Mouse (Mus musculus) frontal cortex, postnatal 36 days (tissue): ENCODE measurements at regions not wholly inside any gene's neighbourhood (a gene's known extent, or its start where the extent isn't known, plus 50 kb on each side); places are given as distances from the start of the nearest gene placed in this dataset.

ENCODE experiments used
- DNase-seq, 2 experiments: peaks; one replicate each; pipeline ENCODE4 v3.0.0; 2022; ENCODE audit warnings: low spot score in 2 of 2

DNA sequence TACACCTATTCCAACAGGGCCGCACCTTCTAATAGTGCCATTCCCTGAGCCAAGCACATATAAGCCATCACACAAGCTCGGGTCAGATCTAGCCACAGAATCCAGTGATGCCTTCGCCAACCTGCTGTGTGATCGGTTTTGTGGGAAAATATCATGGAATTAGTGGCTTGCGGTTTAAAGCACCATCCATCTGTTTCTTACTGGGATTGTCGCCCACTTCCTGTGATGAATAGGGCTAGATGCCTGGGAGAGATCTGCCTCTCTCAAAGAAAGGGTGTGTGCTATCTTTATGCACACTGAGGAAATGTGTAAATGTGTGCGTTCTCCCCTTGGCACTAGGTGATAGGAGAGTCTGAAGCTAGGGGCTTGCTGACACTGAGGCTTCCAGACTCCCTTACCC, 154.5 kb upstream of the Smim23 start:
- DNase-seq: no peak

DNA sequence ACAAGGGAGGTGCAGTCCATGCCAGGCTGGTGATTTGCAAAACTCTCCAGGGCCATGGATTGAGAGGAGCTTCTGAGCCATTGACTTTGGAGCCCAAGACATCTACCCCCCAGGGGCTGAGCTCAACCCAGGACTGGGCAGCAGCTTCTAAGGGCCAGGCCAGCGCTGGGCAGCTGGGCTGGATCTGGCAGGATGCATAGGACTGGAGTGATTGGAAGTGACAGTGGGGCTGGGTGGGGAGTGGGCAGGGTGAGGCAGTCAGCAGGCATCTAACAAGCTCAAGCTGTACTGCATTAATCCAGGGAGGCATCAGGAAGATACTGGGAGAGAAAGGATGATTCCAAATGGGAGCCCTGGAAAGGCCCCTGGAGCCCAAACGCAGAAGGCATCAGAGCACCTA, 152.2 kb upstream of the Smim23 start:
- DNase-seq: no peak

DNA sequence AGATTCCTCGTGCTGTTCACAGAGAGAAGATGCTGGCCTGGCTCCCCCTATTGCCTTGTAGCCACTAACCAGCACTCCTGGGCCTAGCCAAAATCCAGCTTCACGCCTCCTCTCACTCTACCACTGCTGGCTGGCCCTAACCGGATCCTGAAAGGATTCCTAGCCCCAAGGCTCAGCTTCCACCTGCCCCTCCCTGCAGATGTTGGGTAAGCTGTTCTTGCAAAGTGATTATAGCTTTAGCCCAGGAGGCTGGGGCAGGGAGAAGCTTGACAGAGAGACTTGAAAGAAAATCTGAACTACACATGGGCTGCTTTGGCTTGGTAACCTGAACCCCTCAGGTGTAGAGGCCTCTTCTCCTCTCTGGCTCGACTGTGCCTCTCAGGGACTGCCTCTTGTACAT, 149.0 kb upstream of the Smim23 start:
- DNase-seq: no peak

DNA sequence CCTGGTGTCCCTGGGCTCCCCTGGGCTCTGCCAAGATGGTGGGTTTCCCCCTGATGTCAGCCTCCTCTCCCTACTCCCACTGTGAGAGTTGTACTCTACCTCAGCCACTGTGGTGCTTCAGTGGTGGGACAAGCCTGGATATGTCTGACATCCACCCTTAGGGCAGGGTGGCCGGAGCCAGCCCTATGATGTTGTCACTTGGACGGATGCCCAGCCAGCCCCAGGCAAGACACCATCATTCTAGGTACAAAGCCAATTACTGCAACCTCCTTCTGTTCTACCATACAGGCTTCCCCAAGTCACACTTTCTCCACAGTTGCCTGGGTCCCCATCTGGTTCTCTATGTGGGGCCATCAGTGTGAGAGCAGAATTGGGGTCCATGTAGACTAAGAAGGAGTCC, 141.0 kb upstream of the Smim23 start:
- DNase-seq: no peak

DNA sequence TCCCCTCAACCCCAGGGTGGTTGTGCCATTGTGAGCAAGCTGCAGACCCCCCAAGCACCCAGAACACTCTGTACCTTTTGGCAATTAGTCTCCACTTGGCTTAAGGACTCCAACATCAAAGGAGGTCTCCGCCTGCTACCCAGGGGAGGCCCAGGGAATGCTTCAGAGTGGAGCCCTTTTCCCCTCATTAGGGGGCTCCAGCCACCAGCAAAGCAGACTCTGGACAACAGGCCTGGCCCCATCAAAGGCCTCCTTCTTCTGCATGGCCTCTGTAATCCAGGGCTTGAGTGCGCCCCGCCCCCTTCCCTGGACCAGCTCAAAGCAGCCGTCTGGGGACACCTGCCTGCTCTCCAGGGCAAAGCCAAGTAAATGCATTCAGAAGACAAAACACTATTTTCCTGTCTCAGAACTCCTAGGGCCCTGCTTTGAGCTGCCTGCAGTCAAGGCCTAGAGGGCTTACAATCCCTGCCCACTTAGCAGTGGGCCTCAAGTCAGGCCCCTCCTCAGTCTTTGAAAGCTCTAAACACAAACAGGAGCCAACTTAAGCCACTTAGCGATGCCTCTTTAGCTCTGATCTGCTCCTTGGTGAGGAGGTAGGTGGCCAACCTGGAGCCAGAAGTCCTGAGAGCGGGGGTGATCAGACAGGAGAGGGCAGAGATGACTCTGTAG, 139.4 kb upstream of the Smim23 start:
- DNase-seq: no peak

DNA sequence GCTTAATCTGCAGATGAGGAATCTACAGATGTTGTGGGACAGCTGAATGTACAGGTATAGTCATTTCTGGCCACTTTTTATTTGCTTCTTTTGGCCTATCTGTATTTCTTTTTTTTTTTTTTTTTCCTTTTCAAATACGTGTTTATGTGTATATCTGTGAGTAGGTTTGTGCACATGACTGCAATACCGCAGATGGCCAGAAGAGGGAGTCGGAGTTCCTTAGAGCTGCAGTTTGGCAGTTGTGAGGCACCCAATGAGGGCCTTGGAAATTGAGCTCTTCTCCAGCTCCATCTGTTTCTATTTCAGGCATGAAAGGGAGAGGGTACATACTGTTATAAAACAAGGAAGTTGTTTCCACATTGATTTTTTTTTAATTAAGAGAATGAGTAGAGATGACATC, 137.2 kb upstream of the Smim23 start:
- DNase-seq: no peak

DNA sequence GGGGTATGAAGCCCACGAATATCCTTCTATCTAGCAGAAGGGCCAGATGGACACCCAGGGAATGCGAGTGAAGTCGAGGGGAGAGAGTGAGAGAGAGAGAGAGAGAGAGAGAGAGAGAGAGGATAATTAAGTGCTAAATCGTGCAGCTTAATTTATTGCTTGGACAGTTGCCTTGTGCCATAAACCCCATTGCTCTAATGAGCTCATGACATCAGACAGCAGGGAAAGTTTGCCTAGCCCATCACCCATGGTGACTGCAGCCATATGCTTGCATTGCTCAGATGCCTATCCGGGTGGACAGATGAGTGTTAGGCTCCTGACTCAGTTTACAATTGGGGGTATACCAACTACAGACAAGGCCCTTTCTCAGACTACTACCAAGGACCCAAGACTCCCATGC, 134.6 kb upstream of the Smim23 start:
- no peak for DNase-seq

DNA sequence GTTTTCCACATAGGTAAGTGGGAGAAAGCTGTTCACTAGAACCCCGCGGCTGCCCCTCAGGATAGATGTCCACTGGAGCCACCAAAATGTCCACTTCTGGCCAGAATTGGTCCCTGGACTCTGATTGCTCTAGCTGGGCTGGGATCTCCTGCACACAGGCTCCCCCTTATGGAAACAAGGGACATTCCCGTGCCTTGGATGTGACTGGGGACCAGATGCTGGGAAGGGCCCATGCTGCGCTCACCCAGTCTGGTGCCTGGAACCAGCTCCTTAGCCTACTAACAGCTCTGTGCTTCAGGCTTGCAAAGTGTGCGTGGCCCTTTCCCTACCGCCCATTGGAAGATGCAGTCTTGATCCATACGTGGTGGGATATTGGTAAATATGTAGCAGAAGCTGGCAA, 132.6 kb upstream of the Smim23 start:
- peak; percentile 32 to 55 for DNase-seq

DNA sequence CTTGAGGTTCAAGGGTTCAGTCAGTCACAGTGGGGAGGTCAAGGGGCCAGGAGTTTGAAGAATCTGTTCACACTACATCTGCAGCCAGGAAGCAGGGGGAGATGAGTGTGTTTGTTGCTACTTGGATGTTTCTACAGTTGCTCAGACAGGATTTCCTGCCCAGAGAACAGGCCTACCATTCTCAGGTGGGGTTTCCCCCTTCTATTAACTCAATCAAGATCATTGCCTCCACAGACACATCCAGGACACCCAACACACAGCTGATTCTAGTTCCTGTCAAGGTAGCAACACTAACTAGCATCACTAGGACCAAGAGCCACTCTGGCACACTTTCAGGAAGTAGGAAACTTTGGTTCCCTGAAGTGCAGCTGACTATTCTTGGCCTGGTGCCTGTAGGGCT, 127.9 kb upstream of the Smim23 start:
- no peak for DNase-seq

DNA sequence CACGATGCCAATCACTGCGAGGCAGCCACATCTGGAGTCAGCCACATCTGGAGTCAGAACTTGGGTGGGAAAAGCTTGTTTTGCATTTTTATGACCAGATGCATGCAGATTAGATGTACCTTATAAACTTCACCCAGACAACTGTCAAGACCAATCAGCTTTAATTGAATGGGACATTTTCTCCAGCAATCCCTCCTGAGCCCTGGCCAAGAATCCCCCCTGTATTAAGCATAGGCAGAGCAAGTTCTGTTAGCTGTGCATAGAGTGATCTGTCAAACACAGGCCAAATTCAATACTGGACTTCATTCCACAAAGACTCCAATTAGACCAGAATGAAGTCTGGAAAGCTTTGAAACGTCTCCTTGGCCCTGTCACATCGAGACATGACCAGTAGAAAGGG, 123.7 kb upstream of the Smim23 start:
- DNase-seq: no peak

DNA sequence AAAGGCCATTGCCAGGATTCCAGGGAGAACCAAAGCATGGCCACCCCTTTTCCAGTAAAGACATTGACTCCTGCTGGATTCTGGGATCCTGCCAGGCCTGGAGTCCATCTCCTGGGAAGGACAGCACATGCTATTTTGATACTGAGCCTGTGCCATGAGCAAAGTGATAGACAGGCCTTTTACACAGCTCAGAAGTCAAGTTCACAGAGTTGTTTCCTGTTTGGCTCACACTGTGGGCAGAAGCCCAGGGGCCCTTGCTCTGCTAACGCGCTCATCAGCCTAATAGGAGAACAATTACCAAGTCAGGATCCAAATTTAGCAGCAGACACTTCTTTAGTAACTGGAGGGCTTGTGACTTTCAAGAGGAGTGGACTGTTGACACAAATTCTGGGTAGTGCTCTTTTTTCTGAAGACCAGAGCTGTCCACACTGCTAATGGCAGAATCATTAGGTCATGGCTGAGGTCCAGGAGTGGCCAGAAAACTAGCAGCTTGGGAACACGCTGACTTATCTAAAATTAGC, 122.1 kb upstream of the Smim23 start:
- DNase-seq: no peak

DNA sequence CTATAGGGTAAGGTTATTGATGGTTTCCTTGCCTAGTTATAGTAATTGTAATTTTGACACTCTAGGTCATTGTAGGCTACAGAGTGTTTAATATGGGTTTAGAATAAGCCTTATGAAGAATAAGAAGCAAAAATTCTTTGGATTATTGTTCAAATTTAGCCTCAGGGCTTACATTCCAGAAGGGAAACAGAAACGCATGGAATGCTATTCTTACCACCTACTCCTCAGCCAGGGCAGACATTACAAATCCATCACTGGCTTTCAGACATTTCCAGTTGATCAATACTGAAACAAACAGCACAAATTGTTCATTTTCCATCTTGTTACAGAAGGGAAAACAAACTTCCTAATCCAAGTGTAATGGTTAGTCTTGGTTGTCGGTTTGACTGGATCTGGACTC, 120.7 kb upstream of the Smim23 start:
- no peak for DNase-seq

DNA sequence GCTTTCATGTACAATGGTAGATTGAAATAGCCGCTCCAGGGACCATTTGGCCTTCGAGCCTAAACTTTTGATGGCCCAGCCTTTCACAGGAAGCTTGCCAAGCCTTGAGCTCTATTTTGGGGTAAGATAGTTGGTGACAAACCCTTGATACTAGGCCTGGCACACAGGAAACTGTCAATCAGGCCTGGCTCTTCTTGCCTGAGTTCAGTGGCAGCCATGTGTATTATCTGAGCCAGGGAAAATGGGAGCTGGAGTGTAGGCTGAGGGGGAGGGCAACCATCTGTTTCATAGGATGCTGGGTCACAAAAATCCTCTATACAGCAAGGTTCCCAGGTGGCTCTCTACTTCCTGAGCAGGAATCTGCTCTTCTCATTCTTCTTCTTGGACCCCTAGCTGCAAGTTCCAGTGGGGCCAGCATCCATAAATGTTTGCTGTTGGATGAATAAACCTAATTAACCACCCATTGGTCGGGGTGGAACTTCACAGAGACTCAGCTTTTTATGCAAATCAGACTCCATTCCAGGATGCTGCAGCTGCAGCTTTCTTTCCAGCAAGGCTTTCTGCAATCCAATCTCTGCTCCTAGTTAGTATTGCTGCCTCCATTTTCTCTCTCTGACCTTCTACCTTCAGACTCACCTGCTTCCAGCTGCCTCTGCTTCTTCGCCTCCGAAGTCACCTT, 117.1 kb upstream of the Smim23 start:
- DNase-seq: peak; percentile 56 to 70

DNA sequence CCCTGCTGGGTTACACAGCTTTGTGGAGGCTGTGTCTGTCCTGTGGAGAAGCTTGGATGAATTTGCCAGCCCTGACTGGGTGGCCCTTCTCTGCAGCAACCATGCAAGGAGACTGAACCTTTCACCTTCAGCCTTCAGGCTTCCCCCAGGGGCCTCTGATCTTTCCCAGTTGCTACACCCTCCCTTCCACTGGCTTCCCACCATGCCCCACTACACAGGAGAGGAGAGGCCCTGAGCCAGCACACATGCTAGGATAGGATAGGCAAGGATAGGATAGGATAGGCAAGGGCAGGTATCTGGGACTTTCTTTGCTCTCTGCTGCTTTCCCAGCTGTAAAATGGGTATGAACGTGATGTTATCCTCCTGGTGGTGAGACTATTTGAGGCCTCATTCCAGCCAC, 114.7 kb upstream of the Smim23 start:
- no peak for DNase-seq

DNA sequence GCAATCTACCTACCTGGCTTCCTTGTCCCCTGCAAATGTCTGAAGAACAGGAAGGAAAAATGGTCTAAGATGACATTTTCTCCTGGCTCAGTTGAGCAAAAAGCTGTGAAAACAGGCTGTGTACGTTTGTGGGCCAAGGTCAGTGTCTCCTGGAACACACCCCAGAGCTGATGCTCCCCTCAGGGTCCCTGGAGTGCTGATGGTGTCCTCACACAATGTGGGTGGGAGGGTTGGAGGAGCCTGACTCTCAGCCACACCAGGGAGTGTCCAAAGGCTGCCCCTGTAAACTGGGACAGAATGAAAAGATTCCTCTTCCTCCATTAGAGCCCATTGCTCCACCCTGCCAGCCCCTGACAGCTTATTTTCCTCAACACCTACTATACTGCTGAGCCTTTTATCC, 112.8 kb upstream of the Smim23 start:
- DNase-seq: no peak

DNA sequence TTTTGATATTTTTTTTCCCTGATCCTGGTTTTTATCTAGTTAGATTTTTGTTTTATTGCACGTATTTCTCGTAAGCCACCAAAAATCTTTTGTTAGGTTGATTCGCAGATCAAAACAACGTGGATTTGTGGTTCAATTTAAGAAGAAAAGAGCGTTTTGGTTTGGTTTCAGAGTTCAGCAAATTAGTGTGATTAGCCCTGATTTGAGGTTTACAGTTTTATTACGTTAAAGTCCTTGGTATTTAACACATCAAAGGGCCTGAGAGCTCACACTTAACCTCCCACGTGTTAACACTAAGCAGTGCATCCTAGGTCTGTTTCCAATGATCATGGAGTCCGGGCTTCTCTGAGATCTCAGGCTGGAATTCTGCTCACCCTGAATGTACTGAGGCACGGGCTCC, 107.5 kb upstream of the Smim23 start:
- no peak for DNase-seq

DNA sequence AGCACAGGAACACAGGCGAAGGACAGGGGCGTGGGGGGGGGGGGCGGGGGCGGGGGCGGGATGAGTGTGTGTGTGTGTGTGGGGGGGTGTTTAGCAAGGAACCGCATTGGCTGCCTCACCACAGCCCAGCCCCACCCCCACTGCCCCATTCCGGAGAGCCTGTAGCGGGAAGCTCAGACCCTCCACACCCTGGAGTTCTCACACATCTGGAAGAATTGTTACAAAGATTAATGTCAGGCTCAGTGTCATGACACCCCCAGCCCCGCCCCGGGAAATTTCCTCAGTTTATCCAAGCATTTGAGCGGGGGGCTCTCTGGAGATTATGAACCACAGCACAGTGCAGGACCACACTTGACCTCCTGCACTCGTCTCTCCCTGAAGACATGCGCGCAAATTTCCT, 106.6 kb upstream of the Smim23 start:
- DNase-seq: no peak

DNA sequence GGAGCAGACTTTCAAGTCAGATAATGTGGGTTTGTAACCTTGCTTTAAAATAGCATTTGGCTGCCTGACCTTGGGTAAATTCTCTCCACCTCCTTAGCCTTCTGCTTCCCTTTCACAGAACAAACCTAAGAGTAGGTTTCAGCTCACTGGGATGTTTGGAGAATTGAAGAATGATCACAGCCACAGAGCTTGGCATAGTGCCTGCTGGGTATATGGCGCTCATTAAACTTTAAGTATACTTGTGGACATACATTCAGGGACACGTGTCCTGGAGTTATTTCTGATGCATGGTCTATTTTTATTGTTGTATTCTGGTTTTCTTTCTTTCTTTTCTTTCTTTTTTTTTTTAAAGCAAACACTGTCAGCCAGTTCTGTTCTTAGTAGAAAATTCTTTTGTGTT, 104.4 kb upstream of the Smim23 start:
- DNase-seq: no peak

DNA sequence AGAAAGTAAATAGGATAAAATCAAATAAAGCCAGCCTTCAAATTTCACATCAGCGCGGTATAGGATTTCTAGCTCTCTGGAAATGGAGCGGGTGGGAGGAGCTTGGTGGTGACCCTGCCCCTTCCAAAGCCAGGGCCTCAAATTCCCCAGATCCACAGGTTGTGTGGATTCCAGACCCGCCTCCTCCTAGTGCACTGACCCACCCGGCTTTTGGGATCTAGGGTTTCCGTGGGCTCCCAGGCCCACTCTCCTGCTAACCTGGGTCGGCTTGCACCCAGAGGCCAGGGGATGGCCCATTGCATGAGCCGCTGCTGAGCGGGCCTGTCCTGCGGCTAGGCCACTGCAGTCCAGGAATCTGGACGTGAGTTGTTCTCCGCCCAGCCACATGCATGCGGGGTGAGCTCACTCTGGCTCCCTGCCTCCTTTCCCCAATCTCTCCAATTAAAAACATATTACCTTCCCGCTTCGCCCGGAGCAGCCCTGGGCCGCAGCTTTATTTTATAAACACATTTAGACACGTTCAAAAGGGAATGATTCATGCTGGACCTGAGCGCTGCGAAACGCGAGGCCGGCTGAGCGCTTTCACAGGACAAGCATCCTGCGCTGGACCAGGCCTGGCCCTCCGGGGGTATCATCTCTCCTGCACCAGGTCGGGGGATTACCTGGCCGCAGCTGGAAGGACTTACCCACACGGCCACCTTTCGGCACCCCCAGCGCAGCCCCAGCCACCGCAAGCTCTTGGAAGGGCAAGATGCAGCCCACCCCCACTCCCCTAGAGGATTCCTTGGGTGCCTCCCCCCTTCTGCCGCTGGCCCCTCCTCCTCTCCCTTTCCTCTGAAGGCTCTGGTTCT, 101.2 kb upstream of the Smim23 start:
- DNase-seq: no peak

DNA sequence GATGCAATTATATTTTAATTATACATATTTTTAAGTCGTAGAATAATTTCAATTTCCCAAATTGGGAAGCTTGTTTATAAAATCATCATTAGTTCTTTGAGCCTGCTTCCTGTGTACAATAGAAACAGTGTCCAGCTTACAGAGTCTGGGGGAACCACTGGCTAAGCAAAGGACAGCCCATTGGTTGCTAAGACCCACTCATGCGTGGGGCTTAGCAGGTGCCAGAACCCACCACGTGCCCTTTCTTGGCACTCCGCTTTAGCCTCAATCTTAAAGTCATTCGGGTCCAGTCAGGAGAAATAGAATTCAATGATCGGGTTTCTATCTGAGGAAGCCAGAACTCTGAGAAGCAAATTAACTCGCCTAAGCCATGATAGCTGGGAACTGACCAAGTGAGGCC, 100.5 kb upstream of the Smim23 start:
- DNase-seq: no peak

DNA sequence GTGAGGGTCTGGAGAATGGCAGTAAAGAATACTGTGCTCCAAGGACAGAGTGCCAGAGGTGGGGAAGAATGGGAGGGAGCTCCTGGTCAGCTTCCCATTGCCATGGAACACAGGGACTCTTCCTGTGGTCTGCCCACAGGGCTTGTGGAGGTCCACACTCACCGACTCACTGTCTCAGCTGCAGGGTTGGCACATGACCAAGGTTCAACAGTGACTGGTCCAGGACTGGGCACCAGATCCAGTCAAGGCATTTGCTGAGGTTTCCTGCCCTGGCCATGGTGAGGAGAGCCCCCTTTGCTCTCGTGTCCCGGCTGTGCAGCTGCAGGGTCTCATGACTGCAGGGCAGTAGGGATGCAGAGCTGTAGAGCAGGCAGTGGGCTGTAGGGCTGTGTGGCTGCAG, 88.7 kb upstream of the Smim23 start:
- no peak for DNase-seq

DNA sequence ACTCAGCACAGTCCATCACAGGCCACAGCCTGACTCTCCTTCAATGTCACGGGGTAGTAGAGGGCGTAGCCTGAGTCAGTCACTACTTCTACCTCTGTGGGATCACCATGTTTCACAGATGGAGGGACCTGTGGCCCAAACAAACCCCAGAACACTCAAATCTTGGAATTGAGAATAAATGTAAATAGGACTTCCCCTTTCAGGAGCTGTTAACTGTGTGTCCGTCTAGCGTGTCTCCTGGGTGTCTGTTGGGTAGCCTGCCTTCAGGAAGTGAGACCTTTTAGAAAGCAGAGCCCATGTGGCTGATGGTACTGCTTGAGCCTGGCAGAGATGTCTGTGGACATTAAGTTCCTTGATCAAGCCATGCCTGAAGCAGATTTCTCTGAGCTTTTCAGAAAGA, 87.4 kb upstream of the Smim23 start:
- DNase-seq: no peak
